Mouse (Mus musculus): Measurements from ENCODE around the gene Gpc4. TPM values are rescaled to one million over a fixed set of nuclear protein-coding genes. Genes with fewer than 3 reads are reported as not detected.

Gene Gpc4
- total and polyA plus RNA-seq, 2 experiments from 2014 or later, result 3.2 to 9.7 TPM

GRCm38 (mm10) chrX:52162756-52163155, 2.3 kb downstream of the Gpc4 start:
- peak overlapping the region; percentile 48; the same call in 1 of the 2 replicates for H3K4me3 ChIP-seq (ENCODE audit: low read length)
- no peak overlapping the region for H3K27ac ChIP-seq
- no peaks in the 10 kb centered on the region for H3K36me3 ChIP-seq (ENCODE audit: insufficient read depth, low read length)
- H3K9me3 ChIP-seq (ENCODE audit: low read length), result no peaks in the 10 kb centered on the region
- no peaks in the 10 kb centered on the region for H3K4me1 ChIP-seq (ENCODE audit: insufficient read depth, low read length)
- H3K9ac ChIP-seq (replicated peaks; ENCODE audit: low read length), result no peak overlapping the region
- no peak for TF ChIP-seq CTCF (IDR thresholded peaks at IDR 0.05; ENCODE audit: low read depth)
- H3K27me3 ChIP-seq (ENCODE audit: insufficient read depth, low read length), result no peaks in the 10 kb centered on the region
- 28% methylated on average over 6 of the region's 6 CpGs for WGBS
- ATAC-seq (no peak), DNase-seq (ENCODE audit: low spot score) (no peak)
- H3K4me2 ChIP-seq (ENCODE audit: low read depth, low read length), result peak overlapping the region; percentile 71; the same call in 1 of the 2 replicates

- H3K9ac ChIP-seq (replicated peaks; ENCODE audit: low read length), result no peak overlapping the region
- TF ChIP-seq CTCF (IDR thresholded peaks at IDR 0.05; ENCODE audit: low read depth), result no peak
- H3K4me3 ChIP-seq (ENCODE audit: low read length), result no peak overlapping the region
- ATAC-seq (no peak), DNase-seq (ENCODE audit: low spot score) (no peak)
- H3K27me3 ChIP-seq (ENCODE audit: insufficient read depth, low read length), result no peaks in the 10 kb centered on the region
- no peak overlapping the region for H3K27ac ChIP-seq
- WGBS, result 51% methylated on average over 1 of the region's 1 CpGs
- no peaks in the 10 kb centered on the region for H3K9me3 ChIP-seq (ENCODE audit: low read length)
- H3K4me2 ChIP-seq (ENCODE audit: low read depth, low read length), result no peak overlapping the region
- no peaks in the 10 kb centered on the region for H3K36me3 ChIP-seq (ENCODE audit: insufficient read depth, low read length)
- no peaks in the 10 kb centered on the region for H3K4me1 ChIP-seq (ENCODE audit: insufficient read depth, low read length)
These were observed 2.8 kb downstream of the Gpc4 start for GRCm38 (mm10) chrX:52162206-52162605.

- Histone ChIP-seq H3K9ac (replicated peaks; ENCODE audit: low read length) (no peak overlapping the region), H3K27ac (no peak overlapping the region), H3K27me3 (ENCODE audit: insufficient read depth, low read length) (no peaks in the 10 kb centered on the region), H3K4me2 (ENCODE audit: low read depth, low read length) (no peak overlapping the region), H3K9me3 (ENCODE audit: low read length) (no peaks in the 10 kb centered on the region), H3K4me3 (ENCODE audit: low read length) (no peak overlapping the region), H3K36me3 (ENCODE audit: insufficient read depth, low read length) (no peaks in the 10 kb centered on the region), H3K4me1 (ENCODE audit: insufficient read depth, low read length) (no peaks in the 10 kb centered on the region)
- no peak for ATAC-seq
- DNase-seq (ENCODE audit: low spot score), result no peak
- 84% methylated on average over 5 of the region's 5 CpGs for WGBS
- no peak for TF ChIP-seq CTCF (IDR thresholded peaks at IDR 0.05; ENCODE audit: low read depth)
These were observed 5.4 kb downstream of the Gpc4 start for GRCm38 (mm10) chrX:52159621-52160020.

GRCm38 (mm10) chrX:52155408-52155953, 9.6 kb downstream of the Gpc4 start:
- ATAC-seq, result no peak
- Histone ChIP-seq H3K27me3 (ENCODE audit: insufficient read depth, low read length) (no peaks in the 10 kb centered on the region), H3K9me3 (ENCODE audit: low read length) (no peaks in the 10 kb centered on the region), H3K4me3 (ENCODE audit: low read length) (no peak overlapping the region), H3K4me1 (ENCODE audit: insufficient read depth, low read length) (no peaks in the 10 kb centered on the region), H3K27ac (no peak overlapping the region), H3K9ac (replicated peaks; ENCODE audit: low read length) (no peak overlapping the region), H3K4me2 (ENCODE audit: low read depth, low read length) (no peak overlapping the region), H3K36me3 (ENCODE audit: insufficient read depth, low read length) (no peaks in the 10 kb centered on the region)
- no peak for DNase-seq (ENCODE audit: low spot score)
- 91% methylated on average over 7 of the region's 7 CpGs for WGBS
- no peak for TF ChIP-seq CTCF (IDR thresholded peaks at IDR 0.05; ENCODE audit: low read depth)

- H3K27ac ChIP-seq, result no peak overlapping the region
- 83% methylated on average over 4 of the region's 4 CpGs for WGBS
- H3K27me3 ChIP-seq (ENCODE audit: insufficient read depth, low read length), result no peaks in the 10 kb centered on the region
- DNase-seq (ENCODE audit: low spot score) (no peak), ATAC-seq (no peak)
- no peaks in the 10 kb centered on the region for H3K9me3 ChIP-seq (ENCODE audit: low read length)
- no peak overlapping the region for H3K4me2 ChIP-seq (ENCODE audit: low read depth, low read length)
- H3K4me3 ChIP-seq (ENCODE audit: low read length), result no peak overlapping the region
- no peak overlapping the region for H3K9ac ChIP-seq (replicated peaks; ENCODE audit: low read length)
- no peak for TF ChIP-seq CTCF (IDR thresholded peaks at IDR 0.05; ENCODE audit: low read depth)
- no peaks in the 10 kb centered on the region for H3K4me1 ChIP-seq (ENCODE audit: insufficient read depth, low read length)
- H3K36me3 ChIP-seq (ENCODE audit: insufficient read depth, low read length), result no peaks in the 10 kb centered on the region
These were observed 10.2 kb downstream of the Gpc4 start for GRCm38 (mm10) chrX:52154821-52155220.

GRCm38 (mm10) chrX:52153451-52153850, 11.6 kb downstream of the Gpc4 start:
- no peaks in the 10 kb centered on the region for H3K9me3 ChIP-seq (ENCODE audit: low read length)
- no peak overlapping the region for H3K9ac ChIP-seq (replicated peaks; ENCODE audit: low read length)
- no peak overlapping the region for H3K4me3 ChIP-seq (ENCODE audit: low read length)
- no peak for TF ChIP-seq CTCF (IDR thresholded peaks at IDR 0.05; ENCODE audit: low read depth)
- no peak overlapping the region for H3K27ac ChIP-seq
- H3K36me3 ChIP-seq (ENCODE audit: insufficient read depth, low read length), result no peaks in the 10 kb centered on the region
- WGBS, result 80% methylated on average over 4 of the region's 4 CpGs
- H3K4me2 ChIP-seq (ENCODE audit: low read depth, low read length), result no peak overlapping the region
- H3K4me1 ChIP-seq (ENCODE audit: insufficient read depth, low read length), result no peaks in the 10 kb centered on the region
- DNase-seq (ENCODE audit: low spot score), result no peak
- no peaks in the 10 kb centered on the region for H3K27me3 ChIP-seq (ENCODE audit: insufficient read depth, low read length)
- no peak for ATAC-seq

- Histone ChIP-seq H3K4me3 (ENCODE audit: low read length) (no peak overlapping the region), H3K27ac (no peak overlapping the region), H3K4me1 (ENCODE audit: insufficient read depth, low read length) (no peaks in the 10 kb centered on the region), H3K4me2 (ENCODE audit: low read depth, low read length) (no peak overlapping the region), H3K9me3 (ENCODE audit: low read length) (no peaks in the 10 kb centered on the region), H3K36me3 (ENCODE audit: insufficient read depth, low read length) (no peaks in the 10 kb centered on the region), H3K9ac (replicated peaks; ENCODE audit: low read length) (no peak overlapping the region), H3K27me3 (ENCODE audit: insufficient read depth, low read length) (no peaks in the 10 kb centered on the region)
- DNase-seq (ENCODE audit: low spot score), result no peak
- 87% methylated on average over 5 of the region's 5 CpGs for WGBS
- no peak for TF ChIP-seq CTCF (IDR thresholded peaks at IDR 0.05; ENCODE audit: low read depth)
- ATAC-seq, result no peak
These were observed 12.1 kb downstream of the Gpc4 start for GRCm38 (mm10) chrX:52152961-52153360.
